Mouse (Mus musculus): ENCODE results near the gene Gm20388. TPM values are rescaled to one million over a fixed set of nuclear protein-coding genes. Genes with fewer than 3 reads are reported as not detected.

Gene Gm20388
- polyA plus RNA-seq, 1 experiment from 2014 or later: 5.5 TPM

- 0 out of 2 replicates have a peak overlapping the region, but pooled peaks have one; percentile 21 for H3K27ac ChIP-seq
- H3K4me3 ChIP-seq: no peak overlapping the region
- H3K36me3 ChIP-seq: no peaks in the 10 kb centered on the region
- H3K4me1 ChIP-seq: peaks cover 48% of the 10 kb centered on the region
- no peak overlapping the region for H3K9ac ChIP-seq
- no peak overlapping the region for H3K4me2 ChIP-seq
- 43% methylated on average over 13 of the region's 13 CpGs for WGBS
- no peaks in the 10 kb centered on the region for H3K9me3 ChIP-seq
- no peak for ATAC-seq (ENCODE audit: borderline replicate concordance, extremely low read depth, low FRiP score, low TSS enrichment)
- H3K27me3 ChIP-seq: peaks cover 5% of the 10 kb centered on the region; the same call in 1 of the 2 replicates
Measured at GRCm38 (mm10) chr8:123752773-123753468, 3842.3 kb downstream of the Gm20388 start.

- Histone ChIP-seq H3K4me1 (peaks cover 40% of the 10 kb centered on the region), H3K4me2 (no peak overlapping the region), H3K36me3 (no peaks in the 10 kb centered on the region), H3K27ac (0 out of 2 replicates have a peak overlapping the region, but pooled peaks have one; percentile 21), H3K9ac (no peak overlapping the region), H3K4me3 (no peak overlapping the region), H3K9me3 (no peaks in the 10 kb centered on the region), H3K27me3 (peaks cover 5% of the 10 kb centered on the region; the same call in 1 of the 2 replicates)
- ATAC-seq (ENCODE audit: borderline replicate concordance, extremely low read depth, low FRiP score, low TSS enrichment): no peak
- 29% methylated on average over 18 of the region's 18 CpGs for WGBS
Measured at GRCm38 (mm10) chr8:123753604-123754375, 3843.1 kb downstream of the Gm20388 start.

GRCm38 (mm10) chr8:123754538-123755431 is 3844.1 kb downstream of the Gm20388 start:
- H3K9ac ChIP-seq: no peak overlapping the region
- peaks cover 32% of the 10 kb centered on the region for H3K4me1 ChIP-seq
- WGBS: 74% methylated on average over 13 of the region's 13 CpGs
- no peaks in the 10 kb centered on the region for H3K36me3 ChIP-seq
- H3K27ac ChIP-seq: no peak overlapping the region
- no peak for ATAC-seq (ENCODE audit: borderline replicate concordance, extremely low read depth, low FRiP score, low TSS enrichment)
- no peaks in the 10 kb centered on the region for H3K9me3 ChIP-seq
- H3K27me3 ChIP-seq: peaks cover 5% of the 10 kb centered on the region; the same call in 1 of the 2 replicates
- no peak overlapping the region for H3K4me2 ChIP-seq
- no peak overlapping the region for H3K4me3 ChIP-seq

- Histone ChIP-seq H3K4me3 (no peak overlapping the region), H3K9me3 (no peaks in the 10 kb centered on the region), H3K27me3 (peaks cover 5% of the 10 kb centered on the region; the same call in 1 of the 2 replicates), H3K4me1 (peaks cover 42% of the 10 kb centered on the region), H3K36me3 (no peaks in the 10 kb centered on the region), H3K27ac (no peak overlapping the region), H3K9ac (no peak overlapping the region), H3K4me2 (no peak overlapping the region)
- 56% methylated on average over 8 of the region's 8 CpGs for WGBS
- no peak for ATAC-seq (ENCODE audit: borderline replicate concordance, extremely low read depth, low FRiP score, low TSS enrichment)
Measured at GRCm38 (mm10) chr8:123756901-123757300, 3846.3 kb downstream of the Gm20388 start.

- no peak for ATAC-seq (ENCODE audit: borderline replicate concordance, extremely low read depth, low FRiP score, low TSS enrichment)
- H3K36me3 ChIP-seq: no peaks in the 10 kb centered on the region
- H3K9me3 ChIP-seq: no peaks in the 10 kb centered on the region
- no peak overlapping the region for H3K27ac ChIP-seq
- H3K27me3 ChIP-seq: peaks cover 5% of the 10 kb centered on the region; the same call in 1 of the 2 replicates
- WGBS: 78% methylated on average over 1 of the region's 1 CpGs
- H3K4me3 ChIP-seq: no peak overlapping the region
- H3K4me2 ChIP-seq: no peak overlapping the region
- peaks cover 40% of the 10 kb centered on the region for H3K4me1 ChIP-seq
- no peak overlapping the region for H3K9ac ChIP-seq
Measured at GRCm38 (mm10) chr8:123758935-123759334, 3848.3 kb downstream of the Gm20388 start.

GRCm38 (mm10) chr8:123759933-123760332 is 3849.3 kb downstream of the Gm20388 start:
- H3K27ac ChIP-seq: no peak overlapping the region
- H3K4me1 ChIP-seq: peaks cover 38% of the 10 kb centered on the region
- H3K4me3 ChIP-seq: no peak overlapping the region
- peak; percentile 53; the same call in 1 of the 2 replicates for ATAC-seq (ENCODE audit: borderline replicate concordance, extremely low read depth, low FRiP score, low TSS enrichment)
- H3K27me3 ChIP-seq: no peaks in the 10 kb centered on the region
- WGBS: 25% methylated on average over 10 of the region's 10 CpGs
- H3K4me2 ChIP-seq: peak overlapping the region; percentile 31
- H3K9ac ChIP-seq: no peak overlapping the region
- H3K36me3 ChIP-seq: no peaks in the 10 kb centered on the region
- H3K9me3 ChIP-seq: no peaks in the 10 kb centered on the region

- peaks cover 38% of the 10 kb centered on the region for H3K4me1 ChIP-seq
- no peaks in the 10 kb centered on the region for H3K36me3 ChIP-seq
- H3K9me3 ChIP-seq: no peaks in the 10 kb centered on the region
- H3K27me3 ChIP-seq: no peaks in the 10 kb centered on the region
- H3K27ac ChIP-seq: no peak overlapping the region
- H3K9ac ChIP-seq: no peak overlapping the region
- no peak overlapping the region for H3K4me3 ChIP-seq
- ATAC-seq (ENCODE audit: borderline replicate concordance, extremely low read depth, low FRiP score, low TSS enrichment): no peak
- 55% methylated on average over 5 of the region's 5 CpGs for WGBS
- H3K4me2 ChIP-seq: no peak overlapping the region
Measured at GRCm38 (mm10) chr8:123760579-123760978, 3849.9 kb downstream of the Gm20388 start.

- H3K27me3 ChIP-seq: no peaks in the 10 kb centered on the region
- no peak overlapping the region for H3K4me3 ChIP-seq
- no peak overlapping the region for H3K4me2 ChIP-seq
- peaks cover 38% of the 10 kb centered on the region for H3K4me1 ChIP-seq
- ATAC-seq (ENCODE audit: borderline replicate concordance, extremely low read depth, low FRiP score, low TSS enrichment): no peak
- WGBS: 37% methylated on average over 12 of the region's 12 CpGs
- peak overlapping the region; percentile 35; the same call in 1 of the 2 replicates for H3K27ac ChIP-seq
- no peaks in the 10 kb centered on the region for H3K36me3 ChIP-seq
- no peak overlapping the region for H3K9ac ChIP-seq
- H3K9me3 ChIP-seq: no peaks in the 10 kb centered on the region
Measured at GRCm38 (mm10) chr8:123761266-123761882, 3850.7 kb downstream of the Gm20388 start.

- Histone ChIP-seq H3K27me3 (no peaks in the 10 kb centered on the region), H3K27ac (peak overlapping the region; percentile 35; the same call in 1 of the 2 replicates), H3K4me2 (no peak overlapping the region), H3K4me3 (no peak overlapping the region), H3K36me3 (no peaks in the 10 kb centered on the region), H3K4me1 (peaks cover 38% of the 10 kb centered on the region), H3K9me3 (no peaks in the 10 kb centered on the region), H3K9ac (no peak overlapping the region)
- 39% methylated on average over 4 of the region's 4 CpGs for WGBS
- ATAC-seq (ENCODE audit: borderline replicate concordance, extremely low read depth, low FRiP score, low TSS enrichment): no peak
Measured at GRCm38 (mm10) chr8:123761883-123762270, 3851.2 kb downstream of the Gm20388 start.

- no peaks in the 10 kb centered on the region for H3K9me3 ChIP-seq
- H3K9ac ChIP-seq: no peak overlapping the region
- no peak overlapping the region for H3K4me2 ChIP-seq
- peaks cover 38% of the 10 kb centered on the region for H3K4me1 ChIP-seq
- no peaks in the 10 kb centered on the region for H3K27me3 ChIP-seq
- WGBS: 27% methylated on average over 7 of the region's 7 CpGs
- peak; percentile 52; the same call in 1 of the 2 replicates for ATAC-seq (ENCODE audit: borderline replicate concordance, extremely low read depth, low FRiP score, low TSS enrichment)
- H3K27ac ChIP-seq: peak overlapping the region; percentile 77
- no peak overlapping the region for H3K4me3 ChIP-seq
- no peaks in the 10 kb centered on the region for H3K36me3 ChIP-seq
Measured at GRCm38 (mm10) chr8:123763355-123763754, 3852.7 kb downstream of the Gm20388 start.

- no peaks in the 10 kb centered on the region for H3K36me3 ChIP-seq
- no peaks in the 10 kb centered on the region for H3K27me3 ChIP-seq
- H3K4me2 ChIP-seq: no peak overlapping the region
- no peak for ATAC-seq (ENCODE audit: borderline replicate concordance, extremely low read depth, low FRiP score, low TSS enrichment)
- no peak overlapping the region for H3K4me3 ChIP-seq
- H3K9ac ChIP-seq: no peak overlapping the region
- H3K27ac ChIP-seq: no peak overlapping the region
- 42% methylated on average over 4 of the region's 4 CpGs for WGBS
- peaks cover 38% of the 10 kb centered on the region for H3K4me1 ChIP-seq
- H3K9me3 ChIP-seq: no peaks in the 10 kb centered on the region
Measured at GRCm38 (mm10) chr8:123764671-123765070, 3854.0 kb downstream of the Gm20388 start.

Data from lung, embryonic 15.5 days (tissue).